Mouse (Mus musculus) CH12.LX (cell line): ENCODE data around the gene Rtp4. TPM values are rescaled to one million over a fixed set of nuclear protein-coding genes. Genes with fewer than 3 reads are reported as not detected.

Experiments
- DNase-seq: peaks from one replicate; pipeline ENCODE4 v3.0.0-alpha.2; 2013; ENCODE audit errors: extremely low read depth
- H3K27ac ChIP-seq: 2 replicates; pipeline ENCODE4 v1.5.1; 2012; ENCODE audit warnings: low read depth, mild to moderate bottlenecking, control low read depth, moderate library complexity; ENCODE audit not compliant: insufficient read depth
- H3K27me3 ChIP-seq: replicated peaks from 2 replicates; pipeline ENCODE3; 2012; ENCODE audit warnings: inconsistent platforms
- H3K36me3 ChIP-seq, 2 experiments: replicated peaks in 1 of 2; 2 replicates each; pipeline versions ENCODE3 to v1.6.1; 2012; ENCODE audit warnings: inconsistent platforms in 1 of 2, low read length in 1 of 2, mild to moderate bottlenecking in 1 of 2, mixed read lengths in 1 of 2, moderate library complexity in 1 of 2; ENCODE audit not compliant: control insufficient read depth in 1 of 2, insufficient read depth in 1 of 2
- H3K4me1 ChIP-seq, 2 experiments: 2 replicates each; pipeline ENCODE4 v1.6.1; 2012; ENCODE audit warnings: inconsistent platforms in 1 of 2, moderate library complexity in 1 of 2; ENCODE audit not compliant: insufficient read depth in 2 of 2, control insufficient read depth in 1 of 2
- H3K4me2 ChIP-seq: 2 replicates; pipeline ENCODE4 v1.6.1; 2012; ENCODE audit warnings: low read depth, mild to moderate bottlenecking, control low read depth; ENCODE audit not compliant: poor library complexity, insufficient read depth, severe bottlenecking
- H3K4me3 ChIP-seq, 3 experiments: fragments of 150-350 bp in 1 of 3; sonication (generic) in 1 of 3; replicated peaks in 1 of 3; 2 replicates each; pipeline versions ENCODE3 to v1.5.1; 2011 to 2012; ENCODE audit warnings: low read depth in 2 of 3, low read length in 2 of 3, mild to moderate bottlenecking in 2 of 3, moderate library complexity in 2 of 3, control low read depth in 1 of 3, improper control_type of control experiment in 1 of 3, inconsistent platforms in 1 of 3, mixed read lengths in 1 of 3; ENCODE audit not compliant: poor library complexity in 1 of 3
- H3K79me2 ChIP-seq: replicated peaks from 2 replicates; pipeline ENCODE4 v1.6.1; 2012; ENCODE audit warnings: mild to moderate bottlenecking, moderate library complexity; ENCODE audit not compliant: control insufficient read depth, poor library complexity, insufficient read depth, severe bottlenecking; ENCODE audit errors: extremely low read depth
- H3K9ac ChIP-seq: 2 replicates; pipeline ENCODE4 v1.6.1; 2012; ENCODE audit warnings: low read depth, mild to moderate bottlenecking, control low read depth, moderate library complexity; ENCODE audit not compliant: insufficient read depth
- H3K9me3 ChIP-seq: replicated peaks from 2 replicates; pipeline ENCODE3; 2012; ENCODE audit warnings: low read length, inconsistent platforms, mixed read lengths
- BHLHE40 ChIP-seq: IDR thresholded peaks from 2 replicates; pipeline ENCODE4 v1.6.1; 2011; ENCODE audit warnings: mild to moderate bottlenecking, low read depth, low read length, improper control_type of control experiment
- CHD1 ChIP-seq: IDR thresholded peaks from 2 replicates; pipeline ENCODE4 v1.6.1; 2012; ENCODE audit warnings: low read depth, low read length, improper control_type of control experiment, inconsistent platforms
- CHD2 ChIP-seq: IDR thresholded peaks from 2 replicates; pipeline ENCODE4 v1.6.1; 2011; ENCODE audit warnings: low read length, improper control_type of control experiment
- CTCF ChIP-seq, 2 experiments: IDR thresholded peaks in 1 of 2; conservative IDR thresholded peaks in 1 of 2; 2 replicates each; pipeline ENCODE4 v1.5.1; 2011 to 2012; ENCODE audit warnings: low read depth in 2 of 2, low read length in 2 of 2, improper control_type of control experiment in 1 of 2, inconsistent platforms in 1 of 2, mild to moderate bottlenecking in 1 of 2, moderate library complexity in 1 of 2
- EP300 ChIP-seq: IDR thresholded peaks from 2 replicates; pipeline ENCODE4 v1.6.1; 2011; ENCODE audit warnings: low read length, improper control_type of control experiment
- ETS1 ChIP-seq: conservative IDR thresholded peaks from 2 replicates; pipeline ENCODE4 v1.6.1; 2012; ENCODE audit warnings: low read depth, mild to moderate bottlenecking, inconsistent platforms, low read length, improper control_type of control experiment, moderate library complexity
- GABPA ChIP-seq: IDR thresholded peaks from 2 replicates; pipeline ENCODE4 v1.6.1; 2012; ENCODE audit warnings: low read depth, low read length, improper control_type of control experiment, inconsistent platforms; ENCODE audit not compliant: insufficient replicate concordance
- IRF4 ChIP-seq: IDR thresholded peaks from 2 replicates; pipeline ENCODE4 v1.6.1; 2014; ENCODE audit warnings: low read depth, mild to moderate bottlenecking, inconsistent platforms, low read length, improper control_type of control experiment
- KAT2A ChIP-seq: IDR thresholded peaks from 2 replicates; pipeline ENCODE4 v1.6.1; 2012; ENCODE audit warnings: low read length, improper control_type of control experiment, inconsistent platforms; ENCODE audit not compliant: insufficient replicate concordance
- MAZ ChIP-seq: IDR thresholded peaks from 2 replicates; pipeline ENCODE4 v1.6.1; 2012; ENCODE audit warnings: low read depth, mild to moderate bottlenecking, inconsistent platforms, low read length, improper control_type of control experiment, moderate library complexity
- MEF2A ChIP-seq: IDR thresholded peaks from 2 replicates; pipeline ENCODE4 v1.6.1; 2014; ENCODE audit warnings: low read depth, mild to moderate bottlenecking, inconsistent platforms, low read length, improper control_type of control experiment, borderline replicate concordance
- MXI1 ChIP-seq: IDR thresholded peaks from 2 replicates; pipeline ENCODE4 v1.6.1; 2011; ENCODE audit warnings: mild to moderate bottlenecking, low read depth, low read length, improper control_type of control experiment
- NRF1 ChIP-seq: IDR thresholded peaks from 2 replicates; pipeline ENCODE4 v1.6.1; 2014; ENCODE audit warnings: low read depth, mild to moderate bottlenecking, inconsistent platforms, low read length, improper control_type of control experiment, moderate library complexity
- PAX5 ChIP-seq: IDR thresholded peaks from 2 replicates; pipeline ENCODE4 v1.6.1; 2012; ENCODE audit warnings: low read length, inconsistent platforms, mixed read lengths
- POLR2A ChIP-seq: IDR thresholded peaks from 2 replicates; pipeline ENCODE4 v1.6.1; 2011; ENCODE audit warnings: low read depth, mild to moderate bottlenecking, improper control_type of control experiment, low read length
- POLR2AphosphoS2 ChIP-seq: IDR thresholded peaks from 2 replicates; pipeline ENCODE4 v1.6.1; 2011; ENCODE audit warnings: low read depth, low read length, improper control_type of control experiment
- SIN3A ChIP-seq: IDR thresholded peaks from 2 replicates; pipeline ENCODE4 v1.6.1; 2012; ENCODE audit warnings: low read length, improper control_type of control experiment, inconsistent platforms
- SMC3 ChIP-seq: IDR thresholded peaks from 2 replicates; pipeline ENCODE4 v1.6.1; 2011; ENCODE audit warnings: low read depth, low read length, improper control_type of control experiment
- TCF12 ChIP-seq: IDR thresholded peaks from 2 replicates; pipeline ENCODE4 v1.6.1; 2014; ENCODE audit warnings: low read depth, mild to moderate bottlenecking, inconsistent platforms, low read length, improper control_type of control experiment
- UBTF ChIP-seq: IDR thresholded peaks from 2 replicates; pipeline ENCODE4 v1.6.1; 2012; ENCODE audit warnings: low read depth, mild to moderate bottlenecking, inconsistent platforms, low read length, improper control_type of control experiment, moderate library complexity
- USF1 ChIP-seq: IDR thresholded peaks from 2 replicates; pipeline ENCODE4 v1.6.1; 2014; ENCODE audit warnings: low read depth, mild to moderate bottlenecking, inconsistent platforms, low read length, improper control_type of control experiment
- USF2 ChIP-seq: conservative IDR thresholded peaks from 2 replicates; pipeline ENCODE4 v1.6.1; 2011; ENCODE audit warnings: low read depth, low read length, improper control_type of control experiment
- ZKSCAN1 ChIP-seq: IDR thresholded peaks from 2 replicates; pipeline ENCODE4 v1.6.1; 2012; ENCODE audit warnings: low read depth, inconsistent platforms, low read length, improper control_type of control experiment, borderline replicate concordance
- dilution Hi-C: fragments of 300-500 bp; cut with MboI; formaldehyde crosslinking; loops from 2 replicates; pipeline ENCODE4 v1.14.3; 2020; ENCODE audit warnings: low sequenced_read_pairs; ENCODE audit not compliant: extremely low pct_unique_long_range_greater_than_20kb, extremely low pct_ligation_motif_present
- in situ Hi-C: fragments of 300-500 bp; cut with MboI; formaldehyde crosslinking; loops from 3 replicates; pipeline ENCODE4 v1.14.3; 2019; ENCODE audit warnings: low sequenced_read_pairs, low pct_ligation_motif_present, low pct_unique_long_range_greater_than_20kb, mixed read lengths
- polyA plus RNA-seq: library from polyadenylated mRNA; unstranded; fragments of >175 nt; gene quantifications from 2 replicates; pipeline ENCODE4 v1.2.1, GENCODE M21; 2012; ENCODE audit warnings: low read depth; ENCODE audit not compliant: insufficient read length
- total RNA-seq, 2 experiments: library from RNA; depleted of rRNA; stranded (reverse); fragments of 300-350 nt in 1 of 2; fragments of >200 nt in 1 of 2; gene quantifications; 2 replicates each; pipeline ENCODE4 v1.2.3; 2012 to 2014

Rtp4 gene
- total and polyA plus RNA-seq, 3 experiments = 0.21 to 0.28 TPM; not detected in 1

GRCm38 (mm10) chr16:23482846-23483245 is 37.2 kb upstream of the Rtp4 start:
- Histone ChIP-seq H3K4me3 (no peak overlapping the region), H3K4me1 (0 out of 4 replicates have a peak, but pooled peaks cover 0 to 4% of the 10 kb centered on the region in 2 experiments), H3K4me2 (no peak overlapping the region), H3K36me3 (no peaks in the 10 kb centered on the region), H3K9me3 (no peaks in the 10 kb centered on the region), H3K79me2 (no peaks in the 10 kb centered on the region), H3K9ac (no peak overlapping the region), H3K27ac (no peak overlapping the region)
- DNase-seq = no peak
- TF ChIP-seq SIN3A (no peak), ZKSCAN1 (no peak), USF2 (no peak), SMC3 (no peak), KAT2A (no peak), CHD2 (no peak), CTCF (conservative IDR thresholded peaks at IDR 0.05 in 1 of 2, IDR thresholded peaks at IDR 0.05 in 1 of 2; ENCODE audit: low read depth in 2 of 2, low read length in 2 of 2) (no peak), PAX5 (no peak), EP300 (no peak), POLR2AphosphoS2 (no peak), IRF4 (no peak), UBTF (no peak), MXI1 (no peak), GABPA (no peak), MEF2A (no peak), NRF1 (no peak), BHLHE40 (no peak), USF1 (no peak), MAZ (no peak)
- TF ChIP-seq, all 38 proteins: peak for 0
- in situ Hi-C loops = no loop called here
- no peaks in the 10 kb centered on the region for H3K27me3 ChIP-seq
- dilution Hi-C loops = no loop called here

GRCm38 (mm10) chr16:23483292-23483691 is 36.8 kb upstream of the Rtp4 start:
- Histone ChIP-seq H3K4me3 (no peak overlapping the region), H3K9ac (no peak overlapping the region), H3K79me2 (no peaks in the 10 kb centered on the region), H3K4me1 (0 out of 4 replicates have a peak, but pooled peaks cover 0 to 4% of the 10 kb centered on the region in 2 experiments), H3K36me3 (no peaks in the 10 kb centered on the region), H3K9me3 (no peaks in the 10 kb centered on the region), H3K27me3 (no peaks in the 10 kb centered on the region), H3K4me2 (no peak overlapping the region)
- no peak for DNase-seq
- no peak for TF ChIP-seq ETS1
- TF ChIP-seq TCF12 = no peak
- TF ChIP-seq POLR2A = no peak
- no peak for TF ChIP-seq MAZ
- TF ChIP-seq USF1 = no peak
- no peak for TF ChIP-seq IRF4
- no peak for TF ChIP-seq CHD1
- TF ChIP-seq, all 38 proteins: peak for 0
- dilution Hi-C loops = no loop called here
- in situ Hi-C loops = no loop called here
- H3K27ac ChIP-seq = no peak overlapping the region
